Mouse (Mus musculus) kidney, adult 2 months (tissue): ENCODE results near the gene Olfr548-ps1.

Experiments
- CTCF ChIP-seq: fragments of 200-500 bp; conservative IDR thresholded peaks from 2 replicates; pipeline ENCODE4 v1.5.1; 2011; ENCODE audit warnings: low read depth, mild to moderate bottlenecking, control low read depth, low read length, moderate library complexity, mixed read lengths; ENCODE audit not compliant: insufficient read depth, insufficient read length
- POLR2A ChIP-seq: fragments of 200-500 bp; IDR thresholded peaks from one replicate; pipeline ENCODE4 v1.6.1; 2011; ENCODE audit warnings: low read depth, low read length, control low read depth

- TF ChIP-seq POLR2A (no peak), CTCF (peak; percentile 96)
Observed at GRCm38 (mm10) chr7:102506848-102507247, 33.8 kb upstream of the Olfr548-ps1 start.
